Mouse (Mus musculus) heart, postnatal 0 days (tissue): ENCODE results near the gene Swi5. TPM values are rescaled to one million over a fixed set of nuclear protein-coding genes. Genes with fewer than 3 reads are reported as not detected.
A peak's percentile ranks its signal among the peaks of the same experiment; 100 is the strongest.

Source experiments
- ATAC-seq: fragments of 200-750 bp; cut with Nextera tagmentation; 2 replicates; pipeline ENCODE4 v1.8.0; 2017; ENCODE audit warnings: low read depth, moderate number of reproducible peaks, moderate library complexity; ENCODE audit not compliant: insufficient read depth
- DNase-seq: peaks from one replicate; pipeline ENCODE4 v3.0.0-alpha.2; 2016; ENCODE audit warnings: low spot score
- H3K27ac ChIP-seq: fragments of 300-500 bp; sonication (generic); 2 replicates; pipeline ENCODE4 v1.5.1; 2014; ENCODE audit warnings: low read depth, mild to moderate bottlenecking
- H3K27me3 ChIP-seq: fragments of 300-500 bp; sonication (generic); 2 replicates; pipeline ENCODE4 v1.6.1; 2014; ENCODE audit warnings: low read length, mixed read lengths; ENCODE audit not compliant: control insufficient read depth, insufficient read depth
- H3K36me3 ChIP-seq: fragments of 300-500 bp; sonication (generic); replicated peaks from 2 replicates; pipeline ENCODE4 v1.6.1; 2014; ENCODE audit warnings: low read length, mixed read lengths; ENCODE audit not compliant: control insufficient read depth, insufficient read depth
- H3K4me1 ChIP-seq: fragments of 300-500 bp; sonication (generic); 2 replicates; pipeline ENCODE4 v1.6.1; 2014; ENCODE audit warnings: antibody characterized with exemption; ENCODE audit not compliant: control insufficient read depth, insufficient read depth
- H3K4me2 ChIP-seq: fragments of 300-500 bp; sonication (generic); 2 replicates; pipeline ENCODE4 v1.6.1; 2014; ENCODE audit warnings: low read depth, mild to moderate bottlenecking, low read length, moderate library complexity
- H3K4me3 ChIP-seq: fragments of 300-500 bp; sonication (generic); 2 replicates; pipeline ENCODE4 v1.5.1; 2014; ENCODE audit warnings: low read depth, low read length
- H3K9ac ChIP-seq: fragments of 300-500 bp; sonication (generic); replicated peaks from 2 replicates; pipeline ENCODE4 v1.6.1; 2014; ENCODE audit warnings: low read depth, low read length, mixed read lengths
- H3K9me3 ChIP-seq: fragments of 300-500 bp; sonication (generic); replicated peaks from 2 replicates; pipeline ENCODE4 v1.6.1; 2016; ENCODE audit warnings: low read length; ENCODE audit not compliant: control insufficient read depth
- CTCF ChIP-seq: IDR thresholded peaks from 2 replicates; pipeline ENCODE4 v1.5.1; 2016; ENCODE audit warnings: antibody characterized with exemption, control low read depth, low read depth
- EP300 ChIP-seq: IDR thresholded peaks from 2 replicates; pipeline ENCODE4 v1.6.1; 2016; ENCODE audit warnings: antibody characterized with exemption, low read depth
- WGBS: fragments of 180-500 bp; shearing (Covaris S2); extraction: QIAGEN DNeasy Blood & Tissue Kit; methylation state at CpG from one replicate; pipeline ENCODE4 v1.1.7; 2014; 5-methylcytosine and 5-hydroxymethylcytosine counted together
- polyA plus RNA-seq: library from polyadenylated mRNA; unstranded; fragments of >200 nt; fragmentation: Nextera tagmentation; extraction: Ambion mirVana; gene quantifications from 2 replicates; pipeline ENCODE4 v1.2.1, GENCODE M21; 2015
- total RNA-seq: library from RNA; depleted of rRNA; stranded (reverse); fragments of >200 nt; gene quantifications from 2 replicates; pipeline ENCODE4 v1.2.3, GENCODE M21; 2014; ENCODE audit warnings: low replicate concordance

Swi5 gene
- total and polyA plus RNA-seq, 2 experiments from 2014 or later, result 262 to 330 TPM

GRCm38 (mm10) chr2:32246741-32247140 is 41.1 kb downstream of the Swi5 start:
- no peaks in the 10 kb centered on the region for H3K9me3 ChIP-seq
- DNase-seq (no peak), ATAC-seq (no peak)
- no peaks in the 10 kb centered on the region for H3K27me3 ChIP-seq
- no peaks in the 10 kb centered on the region for H3K4me1 ChIP-seq
- TF ChIP-seq EP300, result no peak
- TF ChIP-seq CTCF, result no peak
- peaks cover 42% of the 10 kb centered on the region for H3K36me3 ChIP-seq
- no peak overlapping the region for H3K4me3 ChIP-seq
- WGBS, result 77% methylated on average over 4 of the region's 4 CpGs
- H3K9ac ChIP-seq, result no peak overlapping the region
- H3K4me2 ChIP-seq, result no peak overlapping the region
- H3K27ac ChIP-seq, result no peak overlapping the region

- Histone ChIP-seq H3K4me1 (no peaks in the 10 kb centered on the region), H3K4me2 (no peak overlapping the region), H3K4me3 (no peak overlapping the region), H3K9ac (no peak overlapping the region), H3K9me3 (no peaks in the 10 kb centered on the region), H3K27ac (no peak overlapping the region), H3K27me3 (no peaks in the 10 kb centered on the region), H3K36me3 (peaks cover 23% of the 10 kb centered on the region)
- ATAC-seq (no peak), DNase-seq (no peak)
- WGBS, result 85% methylated on average over 4 of the region's 4 CpGs
- no peak for TF ChIP-seq EP300
- no peak for TF ChIP-seq CTCF
These were observed 44.9 kb downstream of the Swi5 start for GRCm38 (mm10) chr2:32242986-32243385.

- Histone ChIP-seq H3K4me2 (no peak overlapping the region), H3K36me3 (peaks cover 13% of the 10 kb centered on the region), H3K9me3 (no peaks in the 10 kb centered on the region), H3K4me1 (peaks cover 9% of the 10 kb centered on the region), H3K27ac (no peak overlapping the region), H3K27me3 (no peaks in the 10 kb centered on the region), H3K9ac (no peak overlapping the region), H3K4me3 (no peak overlapping the region)
- WGBS, result 86% methylated on average over 5 of the region's 5 CpGs
- ATAC-seq, result no peak
- no peak for TF ChIP-seq CTCF
- no peak for TF ChIP-seq EP300
- DNase-seq, result no peak
These were observed 47.3 kb downstream of the Swi5 start for GRCm38 (mm10) chr2:32240591-32240990.

- Histone ChIP-seq H3K27ac (no peak overlapping the region), H3K4me2 (no peak overlapping the region), H3K27me3 (no peaks in the 10 kb centered on the region), H3K4me1 (peaks cover 15% of the 10 kb centered on the region), H3K4me3 (no peak overlapping the region), H3K9ac (no peak overlapping the region), H3K9me3 (no peaks in the 10 kb centered on the region), H3K36me3 (peaks cover 17% of the 10 kb centered on the region)
- DNase-seq, result no peak
- ATAC-seq, result no peak
- WGBS, result 90% methylated on average over 9 of the region's 9 CpGs
- no peak for TF ChIP-seq CTCF
- no peak for TF ChIP-seq EP300
These were observed 49.0 kb downstream of the Swi5 start for GRCm38 (mm10) chr2:32238708-32239435.

- Histone ChIP-seq H3K9ac (peak overlapping the region; percentile 67; the same call in 1 of the 2 replicates), H3K27me3 (no peaks in the 10 kb centered on the region)
- 33% methylated on average over 4 of the region's 4 CpGs for WGBS
These were observed 50.3 kb downstream of the Swi5 start for GRCm38 (mm10) chr2:32237571-32237970.

More at GRCm38 (mm10) chr2:32237571-32237970, 50.3 kb downstream of the Swi5 start:
- Histone ChIP-seq H3K36me3 (peaks cover 21% of the 10 kb centered on the region), H3K9me3 (no peaks in the 10 kb centered on the region), H3K4me1 (peaks cover 15% of the 10 kb centered on the region), H3K4me2 (peak overlapping the region; percentile 94), H3K27ac (no peak overlapping the region), H3K4me3 (peak overlapping the region; percentile 68)
- ATAC-seq (no peak), DNase-seq (no peak)
- no peak for TF ChIP-seq CTCF
- TF ChIP-seq EP300, result no peak
